Mouse (Mus musculus) frontal cortex, postnatal 25 days (tissue): ENCODE measurements at regions not wholly inside any gene's neighbourhood (a gene's known extent, or its start where the extent isn't known, plus 50 kb on each side); places are given as distances from the start of the nearest gene placed in this dataset.
A peak's percentile ranks its signal among the peaks of the same experiment; 100 is the strongest.

ENCODE experiments used
- DNase-seq, 2 experiments: peaks; one replicate each; pipeline ENCODE4 v3.0.0; 2022; ENCODE audit warnings: low spot score in 2 of 2

DNA sequence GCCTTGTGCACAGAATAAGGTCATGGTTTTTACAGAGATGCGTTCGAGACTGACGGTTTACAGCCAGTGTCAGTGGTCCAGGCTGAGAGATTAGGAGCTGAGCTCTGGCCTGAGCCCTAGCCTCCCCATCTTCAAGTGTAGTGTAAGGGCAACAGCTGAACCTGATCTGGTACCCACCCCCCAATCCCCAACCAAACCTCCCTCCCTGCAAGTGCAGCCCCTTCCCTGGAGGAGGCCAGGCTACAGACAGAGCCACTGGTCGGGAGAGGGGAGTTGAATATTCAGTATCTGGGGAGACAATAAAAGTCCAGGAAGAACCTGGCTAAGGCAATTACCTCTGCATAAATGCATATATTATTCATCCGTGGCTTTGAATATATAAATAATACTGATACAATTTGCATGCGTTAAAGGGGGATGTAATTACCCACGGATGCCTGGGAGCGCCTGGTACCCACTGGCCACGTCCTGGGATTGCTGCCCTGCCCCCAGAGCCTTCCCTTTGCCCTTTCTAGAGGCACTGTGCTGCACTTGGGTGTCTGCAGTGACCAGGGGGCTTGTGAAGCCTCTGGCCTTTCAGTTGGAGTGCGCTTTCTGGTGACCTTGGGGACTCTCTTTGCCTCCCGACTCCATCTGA, 95.5 kb upstream of the Mvb12b start:
- DNase-seq, result no peak

DNA sequence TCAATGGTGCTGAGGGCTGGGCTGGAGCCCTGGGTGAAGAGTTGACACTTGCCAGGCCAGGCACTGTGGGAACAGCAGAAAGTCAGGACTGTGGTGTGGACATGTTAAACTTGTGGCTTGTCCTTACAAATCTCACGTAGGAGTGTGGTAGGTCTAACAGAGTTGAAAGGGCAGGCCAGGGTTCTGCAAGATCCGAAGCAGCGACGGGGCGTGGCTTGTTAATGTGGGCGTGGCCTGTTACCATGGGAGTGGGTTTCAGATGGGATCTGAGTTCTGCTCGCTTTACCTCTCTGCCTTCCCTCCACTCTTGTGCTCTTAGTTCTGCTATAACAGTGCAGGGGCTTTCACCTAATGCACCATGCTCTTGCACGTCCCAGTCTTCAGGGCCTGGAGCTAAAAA, 94.2 kb upstream of the Mvb12b start:
- no peak for DNase-seq

- DNase-seq, result no peak
Observed at GRCm38 (mm10) chr2:33981321-33981720, 93.6 kb upstream of the Mvb12b start.

GRCm38 (mm10) chr2:33980884-33981283, 93.1 kb upstream of the Mvb12b start:
- DNase-seq, result no peak

- no peak for DNase-seq
Observed at GRCm38 (mm10) chr2:33979276-33979675, 91.5 kb upstream of the Mvb12b start.

DNA sequence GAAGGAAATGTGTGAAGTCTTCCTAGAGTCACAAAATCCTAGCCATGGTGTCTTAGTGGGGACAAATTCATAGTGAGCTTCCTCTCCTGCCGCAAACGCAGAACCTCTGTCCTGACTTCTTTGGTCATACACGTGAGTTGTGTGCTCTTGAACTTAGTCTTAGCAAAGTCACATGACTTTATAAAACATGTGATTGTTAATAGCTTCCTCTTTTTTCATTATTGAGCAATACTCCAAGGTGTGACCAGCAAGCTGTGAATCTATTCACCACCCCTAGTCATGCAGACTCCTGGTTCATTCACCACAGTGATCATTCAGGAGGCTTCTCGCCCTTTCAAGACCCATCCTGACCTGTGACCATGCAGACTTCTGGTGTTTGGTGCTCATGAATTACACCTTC, 90.8 kb upstream of the Mvb12b start:
- DNase-seq, result no peak

GRCm38 (mm10) chr2:33977576-33978352, 90.0 kb upstream of the Mvb12b start:
- DNase-seq, result no peak

- no peak for DNase-seq
Observed at GRCm38 (mm10) chr2:33977151-33977550, 89.4 kb upstream of the Mvb12b start.

DNA sequence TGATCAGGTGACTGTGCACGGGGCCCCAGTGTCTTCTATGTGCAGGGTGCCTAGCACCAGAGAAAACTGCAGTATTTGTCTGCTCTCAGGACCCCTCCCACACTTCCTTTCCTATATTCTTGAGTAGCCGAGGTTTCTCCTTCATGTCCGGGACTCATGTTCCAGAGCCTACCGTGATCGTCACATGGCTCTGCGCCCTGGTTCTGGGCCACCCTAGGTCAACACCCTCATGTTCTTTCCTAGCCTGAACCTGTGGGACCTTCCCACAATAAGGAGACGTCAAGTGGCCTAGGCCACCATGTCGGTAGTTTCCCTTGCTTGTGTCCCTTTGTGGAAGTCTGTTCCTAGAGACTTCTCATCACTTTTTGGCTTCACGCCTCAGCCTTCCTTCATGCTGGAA, 88.4 kb upstream of the Mvb12b start:
- DNase-seq, result no peak

- DNase-seq, result no peak
Observed at GRCm38 (mm10) chr2:33975423-33976127, 87.8 kb upstream of the Mvb12b start.

GRCm38 (mm10) chr2:33974737-33975422, 87.1 kb upstream of the Mvb12b start:
- DNase-seq, result no peak

GRCm38 (mm10) chr2:33974031-33974430, 86.3 kb upstream of the Mvb12b start:
- no peak for DNase-seq

- DNase-seq, result peak; percentile 61 to 74
Observed at GRCm38 (mm10) chr2:33973213-33973834, 85.6 kb upstream of the Mvb12b start.

DNA sequence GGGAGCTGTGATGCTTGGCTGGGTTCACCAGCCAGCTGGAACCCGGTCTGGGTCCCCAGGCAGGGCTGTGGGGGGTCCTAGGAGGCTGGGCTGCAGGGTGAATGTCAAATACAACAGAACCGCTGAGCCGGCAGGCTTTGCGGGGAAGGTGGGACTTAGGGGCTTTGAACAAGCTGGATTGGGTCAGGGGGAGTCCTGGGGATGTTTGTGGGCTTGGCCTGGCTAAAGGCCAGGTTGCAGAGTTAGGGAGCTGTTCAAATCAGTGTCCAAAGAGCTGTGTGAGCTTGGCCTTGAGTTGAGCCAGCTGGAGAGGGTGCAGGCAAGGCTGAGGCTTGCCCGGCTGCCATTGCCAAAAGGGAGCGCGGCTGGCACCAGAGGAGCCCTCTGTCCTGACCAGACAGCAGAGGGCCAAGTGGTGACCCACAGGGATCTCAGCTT, 79.3 kb upstream of the Mvb12b start:
- no peak for DNase-seq

- no peak for DNase-seq
Observed at GRCm38 (mm10) chr2:33966389-33966983, 78.7 kb upstream of the Mvb12b start.

GRCm38 (mm10) chr2:33964096-33964495, 76.3 kb upstream of the Mvb12b start:
- no peak for DNase-seq

- DNase-seq, result no peak
Observed at GRCm38 (mm10) chr2:33962355-33963037, 74.8 kb upstream of the Mvb12b start.

- DNase-seq, result no peak
Observed at GRCm38 (mm10) chr2:33961566-33961965, 73.8 kb upstream of the Mvb12b start.

DNA sequence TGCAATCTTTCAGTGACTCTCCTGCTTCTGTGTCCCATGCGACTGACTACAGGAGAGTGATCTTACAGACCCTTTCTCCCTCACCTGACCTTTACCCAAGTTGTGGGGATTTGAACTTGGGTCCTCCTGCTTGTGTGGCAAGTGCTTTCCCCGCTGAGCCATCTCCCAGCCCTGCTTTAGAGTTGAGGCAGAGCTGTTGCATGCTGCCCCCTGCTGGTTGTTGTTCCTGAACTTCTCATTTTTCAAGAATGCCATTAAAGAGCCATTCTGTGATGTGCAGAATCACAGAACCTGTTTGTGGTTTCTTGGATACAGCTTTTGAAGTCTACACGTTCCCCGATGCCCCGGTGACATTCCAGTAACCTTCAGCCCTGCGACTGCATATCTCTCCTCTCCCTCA, 70.0 kb upstream of the Mvb12b start:
- DNase-seq, result no peak

- no peak for DNase-seq
Observed at GRCm38 (mm10) chr2:33944301-33944700, 56.6 kb upstream of the Mvb12b start.

- no peak for DNase-seq
Observed at GRCm38 (mm10) chr2:33942085-33942484, 54.3 kb upstream of the Mvb12b start.
